Mouse (Mus musculus) inflammation-experienced regulatory T-cells, adult 6 months (primary cell): Measurements from ENCODE around the gene Il12rb1. TPM values are rescaled to one million over a fixed set of nuclear protein-coding genes. Genes with fewer than 3 reads are reported as not detected.

ENCODE experiments used
- ATAC-seq: one replicate; pipeline ENCODE4 v1.8.0; 2017
- polyA plus RNA-seq, 3 experiments: library from polyadenylated mRNA; unstranded; fragments of 100-300 nt; shearing (Covaris generic); gene quantifications; one replicate each; pipeline ENCODE4 v1.2.1; 2017

The Il12rb1 gene
- polyA plus RNA-seq, 3 experiments from 2014 or later, result 13.8 to 38.5 (median 18.3) TPM

DNA sequence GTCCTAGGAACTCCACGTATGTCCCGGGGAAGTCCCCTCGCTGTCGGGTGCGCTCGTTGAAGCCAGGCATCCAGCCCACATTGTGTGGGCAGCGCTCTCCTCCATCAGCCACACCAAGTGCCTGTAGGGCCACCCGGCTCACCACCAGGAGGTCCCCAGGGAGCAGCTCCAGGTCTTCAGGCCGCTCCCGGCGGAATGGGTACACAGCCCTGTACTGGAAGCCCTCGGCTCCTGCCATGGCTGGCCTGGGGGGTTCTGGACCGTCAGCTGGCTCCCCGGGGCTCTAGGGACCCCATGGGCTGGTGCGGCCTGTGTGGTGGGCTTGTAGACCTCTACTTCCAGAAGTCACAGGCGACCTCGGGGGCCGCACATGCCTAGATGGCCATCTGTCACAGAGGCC, 33.5 kb upstream of the Il12rb1 start:
- ATAC-seq, result no peak

DNA sequence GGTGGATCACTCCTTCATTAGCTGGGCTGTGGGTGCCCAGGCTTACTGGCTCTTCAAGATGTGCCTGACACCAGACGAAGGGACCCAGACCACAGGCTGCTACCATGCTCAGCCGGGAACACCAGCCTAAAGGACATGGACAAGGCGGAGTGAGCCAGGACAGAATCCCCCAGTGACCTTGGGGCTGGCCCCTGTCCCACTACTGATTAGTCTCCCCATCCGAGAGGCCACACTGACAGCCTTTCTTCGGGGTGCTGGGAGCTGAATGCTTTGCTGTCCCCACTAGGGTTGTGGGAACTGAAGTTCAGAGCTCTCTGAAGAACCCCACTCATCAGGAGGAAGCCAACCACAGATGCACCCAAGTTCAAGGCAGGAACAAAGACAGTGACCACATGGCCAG, 33.0 kb upstream of the Il12rb1 start:
- no peak for ATAC-seq

DNA sequence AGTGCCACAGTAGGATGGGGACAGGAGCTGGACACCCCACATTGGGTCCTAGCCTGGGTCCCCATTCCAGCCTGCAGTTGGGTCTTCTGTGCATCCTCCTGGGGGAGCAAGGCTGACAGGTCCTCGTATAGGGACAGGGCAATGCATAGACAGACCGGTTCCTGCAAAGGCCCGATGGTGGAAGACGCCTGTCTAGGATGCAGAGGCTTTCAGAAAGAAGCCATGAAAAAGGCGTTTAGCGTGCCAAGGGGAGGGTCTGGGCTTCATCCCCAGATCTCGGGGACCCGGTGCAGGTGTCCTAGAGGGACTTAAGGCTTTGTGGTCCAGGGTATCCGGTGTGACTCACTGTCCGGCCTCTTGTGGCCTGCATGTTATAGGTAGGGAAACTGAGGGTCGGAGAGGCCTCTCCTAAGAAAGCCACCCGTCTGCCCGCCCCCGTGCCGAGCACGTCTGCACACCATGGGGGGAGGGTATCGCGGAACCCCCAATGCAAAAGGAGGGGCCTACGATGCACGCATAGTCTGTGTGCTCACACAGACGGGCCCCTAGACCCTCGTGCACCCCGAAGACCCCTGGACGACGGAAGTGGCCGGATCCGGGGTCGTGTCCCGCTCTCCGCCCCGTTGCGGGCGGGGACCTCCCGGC, 32.3 kb upstream of the Il12rb1 start:
- ATAC-seq, result peak; percentile 1

DNA sequence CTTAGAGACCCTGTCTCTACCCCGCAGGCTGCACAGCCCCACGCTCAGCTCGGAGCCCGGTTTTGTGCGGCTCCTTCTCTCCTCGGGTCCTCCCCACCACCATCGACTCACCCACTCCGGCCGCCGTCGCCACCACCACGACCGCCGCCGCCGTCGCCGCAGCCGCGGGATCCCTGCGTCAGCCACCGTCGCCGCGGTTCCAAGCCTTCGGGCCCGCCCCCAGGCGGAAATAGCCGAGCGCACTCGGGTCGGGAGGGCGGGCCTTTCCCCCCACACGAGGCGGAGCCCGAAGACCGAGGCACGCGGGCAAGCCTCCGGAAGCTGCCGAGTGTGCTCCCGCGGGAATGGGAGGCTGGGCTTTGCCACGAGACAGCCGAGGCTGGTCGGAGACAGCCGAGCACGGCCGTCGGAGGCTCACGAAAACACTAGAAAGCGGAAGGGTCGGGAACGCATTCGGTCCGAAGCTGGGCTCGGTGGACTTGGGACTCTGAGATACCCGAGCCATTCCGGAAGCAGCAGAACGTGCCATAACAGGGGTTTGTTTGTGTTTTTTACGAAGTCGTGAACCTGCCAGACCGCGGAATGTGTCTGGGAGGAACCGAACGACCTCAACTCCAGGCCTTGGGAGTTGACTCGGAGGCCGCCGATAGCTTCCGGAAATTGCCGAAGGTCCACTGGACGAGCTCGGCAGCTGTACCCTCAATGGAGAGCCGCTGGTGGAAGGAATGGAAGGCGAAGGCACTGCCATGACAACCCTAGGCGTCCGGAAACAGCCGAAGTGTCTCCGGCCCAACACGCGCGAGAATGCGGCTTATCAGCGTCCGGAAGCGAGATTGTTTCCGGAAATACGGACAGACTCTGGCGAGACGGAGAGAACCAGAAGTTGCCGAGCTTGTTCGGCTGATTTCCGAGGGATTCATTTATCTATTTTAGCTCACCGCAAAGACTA, 31.5 kb upstream of the Il12rb1 start, which contains the start of gene Pik3r2:
TSS of gene Pik3r2 (minus strand) at position 218 of the 949 bp plus-strand sequence.
- ATAC-seq, result peak; percentile 85

DNA sequence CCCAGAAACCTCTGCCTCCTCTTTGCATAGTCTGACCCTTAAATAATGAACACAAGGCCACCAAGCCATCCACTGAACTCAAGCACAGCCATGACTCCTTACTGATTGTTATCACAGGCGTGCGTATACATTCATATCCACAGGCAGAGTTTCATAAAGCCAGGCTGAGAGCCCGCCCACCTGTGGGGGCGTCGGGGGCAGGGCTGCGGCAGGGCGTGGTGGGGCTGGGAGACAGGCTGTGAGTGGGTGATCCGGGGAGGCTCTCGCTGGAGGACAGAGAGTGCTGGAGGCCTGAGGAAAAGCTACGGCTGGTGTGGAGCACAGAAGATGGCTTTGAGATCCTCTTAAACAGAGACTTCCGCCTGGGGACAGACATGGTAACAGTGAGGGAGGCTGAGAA, 28.2 kb upstream of the Il12rb1 start:
- no peak for ATAC-seq

DNA sequence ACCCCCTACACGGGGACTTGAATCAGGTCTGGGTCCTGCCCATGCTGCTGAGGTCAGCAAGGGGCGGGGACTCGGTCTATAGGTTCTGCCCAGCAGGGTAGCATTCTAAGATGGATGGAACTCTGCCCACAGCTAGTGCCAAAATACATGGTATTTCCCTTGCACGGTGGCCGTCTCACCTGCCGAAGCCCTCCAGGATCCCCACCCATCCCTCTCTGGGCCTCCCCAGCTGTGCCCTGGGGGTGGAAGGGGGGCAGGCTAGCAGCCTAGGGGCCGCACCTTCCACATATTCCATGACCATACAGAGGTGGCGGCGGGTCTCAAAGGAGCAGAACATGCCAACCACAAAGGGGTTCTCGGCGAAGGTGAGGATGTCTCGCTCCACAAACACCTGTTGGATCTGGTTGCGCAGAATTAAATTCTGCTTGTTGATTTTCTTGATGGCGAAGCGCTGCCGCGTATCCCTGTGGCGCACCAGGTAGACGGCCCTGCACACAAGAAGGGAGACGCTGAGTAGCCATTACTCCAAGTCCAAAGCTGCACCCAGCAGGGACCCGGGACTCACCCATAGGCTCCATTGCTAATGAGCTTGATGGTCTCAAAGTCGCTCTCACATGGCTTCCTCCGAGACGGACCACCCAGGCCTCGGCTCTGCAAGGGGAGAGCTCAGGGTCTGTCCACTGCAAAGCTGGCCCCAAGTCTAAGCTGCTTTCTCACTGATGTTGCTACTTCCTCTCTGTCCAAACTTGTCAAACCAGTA, 21.8 kb upstream of the Il12rb1 start:
- no peak for ATAC-seq

DNA sequence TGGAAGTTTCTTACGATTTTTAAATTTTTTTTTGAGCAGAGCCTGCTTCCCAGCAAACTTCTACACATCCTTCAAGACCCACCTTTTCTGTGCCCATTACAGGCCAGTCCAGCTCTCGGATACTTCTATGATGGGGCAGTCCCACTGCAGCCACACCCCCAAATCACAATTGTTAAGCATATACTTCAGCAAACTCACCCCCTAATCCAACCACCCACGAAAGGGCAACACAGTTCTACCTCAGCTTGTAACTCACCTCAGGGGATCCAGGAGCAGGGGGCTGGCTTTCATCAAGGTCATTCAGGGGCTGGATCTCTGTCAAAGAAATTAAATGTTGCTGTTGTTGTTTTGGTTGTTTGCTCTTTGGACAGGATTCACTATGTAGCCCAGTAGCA, 21.2 kb upstream of the Il12rb1 start:
- no peak for ATAC-seq

DNA sequence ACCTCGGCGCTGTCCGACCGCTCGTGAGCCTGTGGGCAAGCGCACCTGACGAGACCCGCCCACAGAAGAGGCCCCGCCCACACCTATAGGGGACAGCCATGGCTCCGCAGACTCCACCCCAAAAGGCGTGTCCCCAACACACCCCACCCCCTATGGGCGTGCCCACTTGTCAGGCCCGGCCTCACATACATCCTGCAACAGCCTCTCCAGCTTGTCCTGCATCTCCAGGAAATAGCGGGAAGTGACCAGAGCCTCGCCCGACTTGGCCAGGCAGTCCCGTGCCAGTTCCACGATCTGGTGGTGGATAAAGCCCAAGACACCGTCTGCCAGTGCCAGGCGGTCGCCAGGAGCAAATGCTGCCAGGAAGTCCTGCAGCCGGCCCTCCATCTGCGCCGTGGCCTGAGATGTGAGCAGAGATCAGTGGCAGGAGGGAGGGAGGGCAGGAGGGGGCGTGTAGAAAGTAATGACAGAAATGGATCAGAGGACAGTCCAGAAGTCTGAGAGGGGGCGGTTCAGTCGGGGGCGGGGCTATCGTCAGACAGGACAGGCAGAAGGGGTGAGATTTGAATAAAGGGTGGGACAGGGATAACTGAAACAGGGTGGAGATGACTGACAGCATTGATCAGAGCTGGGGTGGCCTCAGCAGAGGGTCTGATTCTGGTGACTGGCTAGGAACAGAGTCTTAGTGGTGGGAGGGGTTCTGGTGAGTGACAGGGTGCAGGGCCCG, 20.1 kb upstream of the Il12rb1 start:
- no peak for ATAC-seq

DNA sequence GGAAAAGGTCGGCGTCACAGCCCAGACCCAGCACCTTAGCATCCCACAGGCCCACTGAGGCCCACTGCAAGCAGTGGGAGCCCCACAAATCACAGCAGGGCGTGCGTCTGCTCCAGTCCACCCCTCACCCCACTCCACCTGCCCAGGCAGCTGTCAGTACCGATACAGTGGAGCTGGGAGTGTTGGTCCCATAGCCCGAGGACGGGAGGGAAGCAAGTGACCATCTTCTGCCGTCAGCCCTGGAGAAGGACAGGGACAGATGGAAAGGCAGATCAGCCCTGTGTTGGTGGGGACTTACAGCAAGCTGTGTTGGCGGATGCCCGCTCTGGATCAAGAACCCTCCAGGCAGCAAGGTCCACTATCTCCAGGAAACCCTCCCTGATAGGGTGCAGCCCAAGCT, 19.2 kb upstream of the Il12rb1 start:
- ATAC-seq, result no peak

DNA sequence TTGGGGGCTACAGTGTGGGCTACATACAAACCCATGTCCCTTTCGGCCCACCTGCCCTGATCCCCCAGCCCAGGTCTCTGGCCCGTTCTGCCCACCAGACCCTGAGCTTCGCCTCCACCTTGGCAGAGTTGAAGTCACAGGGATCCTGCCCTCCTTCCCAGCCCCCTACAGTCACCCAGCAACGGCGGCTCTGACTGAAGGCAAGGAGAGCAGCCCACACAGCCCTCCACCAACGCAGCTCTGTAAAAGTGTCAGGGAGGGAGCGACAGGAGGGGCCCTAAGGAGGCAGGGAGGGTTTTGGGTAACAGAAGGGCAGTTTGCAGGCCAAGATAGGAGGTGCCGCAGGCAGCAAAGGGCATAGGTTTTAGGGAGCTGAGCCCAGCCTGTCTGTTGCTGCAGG, 17.4 kb upstream of the Il12rb1 start:
- no peak for ATAC-seq

DNA sequence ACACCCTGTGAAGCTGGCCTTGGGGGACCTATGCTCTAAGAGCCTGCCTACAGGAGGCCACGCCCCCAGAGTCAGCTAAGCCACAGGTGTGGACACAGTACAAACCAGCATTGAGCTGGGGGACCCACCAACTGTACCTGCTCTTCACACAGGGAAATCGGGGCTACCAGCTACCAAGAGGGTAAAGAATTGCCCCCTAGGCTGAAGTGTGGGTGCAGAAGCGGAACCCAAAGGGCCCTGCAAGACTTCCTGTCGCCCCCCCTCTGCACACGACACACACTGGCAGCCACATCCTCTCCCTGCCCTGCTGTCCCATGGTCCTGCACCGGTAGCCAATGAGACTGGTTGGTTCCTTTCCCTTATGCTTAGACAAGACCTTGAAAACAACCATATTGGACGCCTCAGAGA, 17.0 kb upstream of the Il12rb1 start:
- ATAC-seq, result peak; percentile 67

DNA sequence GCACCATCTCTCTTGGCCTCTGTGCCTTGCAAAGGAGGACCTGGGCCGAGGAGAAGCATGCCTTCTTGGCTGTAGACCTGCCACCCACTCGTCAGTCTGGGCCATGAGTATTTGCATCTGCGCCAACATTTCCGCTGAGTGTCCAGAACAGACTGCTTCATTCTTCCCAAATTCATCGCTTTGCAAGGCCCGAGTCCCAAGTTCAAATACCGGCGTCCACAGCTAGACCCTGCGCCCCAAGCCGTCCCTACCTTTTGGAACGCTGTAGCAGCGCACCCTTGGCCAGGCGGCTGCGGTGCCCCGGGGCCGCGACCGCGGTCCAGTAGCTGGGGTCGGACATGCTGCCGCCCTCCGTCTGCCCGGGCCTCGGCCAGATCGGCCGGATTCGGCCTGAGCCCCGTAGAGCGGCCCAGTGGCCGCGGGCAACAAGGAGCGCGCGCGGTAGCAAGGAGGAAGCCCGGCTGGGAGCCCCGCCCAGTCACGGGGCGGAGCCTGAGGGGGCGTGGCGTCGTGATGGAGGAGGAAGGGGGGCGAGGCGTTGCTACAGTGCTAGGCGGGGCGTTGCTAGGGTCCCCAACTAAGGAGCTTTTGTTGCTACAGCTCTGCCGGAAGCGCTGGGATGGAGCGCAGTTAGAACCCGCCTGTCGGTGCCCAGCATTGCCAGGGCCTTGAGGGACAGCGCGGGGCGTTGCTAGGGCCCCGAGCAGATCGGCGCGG, 16.1 kb upstream of the Il12rb1 start:
- peak; percentile 78 for ATAC-seq

DNA sequence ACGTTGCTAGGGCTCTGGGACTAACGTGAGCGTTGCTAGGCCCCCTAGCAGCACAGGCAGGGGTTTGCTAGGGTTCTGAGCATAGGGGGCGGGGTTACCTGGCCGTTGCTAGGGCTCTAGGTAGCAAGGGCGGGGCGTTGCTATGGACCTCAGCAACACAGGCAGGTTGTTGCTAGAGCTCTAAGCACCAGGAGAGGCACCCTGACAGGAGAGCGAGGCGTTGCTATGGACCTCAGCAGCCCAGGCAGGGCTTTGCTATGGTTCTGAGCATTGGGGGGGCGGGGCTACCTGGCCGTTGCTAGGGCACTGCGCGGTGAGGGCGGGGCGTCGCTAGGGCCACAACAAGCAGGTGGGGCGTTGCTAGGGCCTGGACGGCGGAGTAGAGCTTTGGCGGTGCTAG, 15.5 kb upstream of the Il12rb1 start:
- peak; percentile 49 for ATAC-seq

DNA sequence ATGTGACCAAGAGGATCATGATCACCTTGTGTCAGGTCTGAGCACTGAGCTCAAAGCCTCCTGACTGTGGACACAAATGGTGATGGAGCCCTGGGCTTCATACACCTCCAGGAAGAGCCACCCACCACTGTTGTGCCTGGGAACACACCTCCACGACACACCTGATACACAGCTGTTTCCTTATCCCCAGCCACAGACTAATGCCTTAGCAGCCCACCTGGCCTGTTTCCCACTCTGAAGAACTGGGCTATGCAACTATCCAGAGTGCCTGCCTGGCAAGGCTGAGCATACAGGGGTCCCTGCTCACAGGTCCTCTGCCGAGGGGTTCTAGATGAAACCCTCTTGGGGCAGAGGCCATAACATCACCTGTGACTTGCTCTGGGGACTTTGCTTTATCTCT, 14.0 kb upstream of the Il12rb1 start:
- ATAC-seq, result no peak

DNA sequence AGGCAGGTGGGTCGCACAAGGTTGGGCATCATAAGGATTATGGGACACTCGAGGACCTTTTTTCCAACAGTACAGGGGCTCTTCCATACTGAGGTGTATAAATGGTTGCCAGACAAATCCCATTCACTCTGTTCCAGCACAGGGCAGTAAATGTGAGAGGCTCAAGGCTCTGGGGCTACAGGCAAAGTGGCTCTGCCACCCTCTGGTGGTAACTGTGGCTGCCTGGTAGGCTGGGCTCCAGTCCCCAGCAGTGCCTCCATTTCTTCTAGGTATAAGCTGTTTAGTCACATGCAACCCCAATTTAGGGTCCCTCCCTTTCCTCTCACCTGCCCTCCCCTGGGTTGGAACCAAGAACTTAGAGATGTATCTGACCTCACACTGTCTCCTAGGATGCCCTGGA, 12.9 kb upstream of the Il12rb1 start:
- ATAC-seq, result no peak

DNA sequence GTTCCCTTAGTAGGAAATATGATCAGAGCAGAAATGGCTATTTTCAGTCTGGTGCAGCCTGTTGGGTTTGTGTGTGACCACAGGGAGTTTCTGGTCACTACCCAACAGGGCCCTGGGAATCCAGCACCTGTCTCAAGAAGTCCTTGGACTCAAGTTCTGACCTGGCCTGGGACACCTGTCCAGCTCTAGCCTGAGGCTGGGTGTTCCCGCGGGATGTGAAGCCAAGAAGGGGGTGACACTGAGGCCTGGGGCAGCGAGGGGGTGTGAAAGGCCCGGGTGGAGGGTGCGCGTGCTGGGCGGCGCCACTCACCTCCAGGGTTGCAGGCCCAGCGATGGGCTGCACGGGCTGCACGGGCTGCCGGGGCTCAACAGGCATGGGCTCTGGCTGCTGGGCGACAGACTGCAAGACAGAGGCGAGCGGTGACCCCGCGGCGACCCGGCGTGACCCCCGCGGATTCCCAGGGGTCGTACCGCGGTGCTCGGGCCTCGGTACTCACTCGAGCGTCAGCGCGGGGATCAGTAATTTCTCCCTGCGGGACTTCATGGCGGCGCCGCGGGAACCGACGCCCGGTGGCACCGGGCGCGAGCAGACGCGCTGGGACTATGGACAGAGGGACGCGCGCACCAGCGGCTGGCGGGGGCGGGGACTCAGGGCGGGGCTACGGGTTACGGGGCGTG, 11.7 kb upstream of the Il12rb1 start:
- no peak for ATAC-seq

DNA sequence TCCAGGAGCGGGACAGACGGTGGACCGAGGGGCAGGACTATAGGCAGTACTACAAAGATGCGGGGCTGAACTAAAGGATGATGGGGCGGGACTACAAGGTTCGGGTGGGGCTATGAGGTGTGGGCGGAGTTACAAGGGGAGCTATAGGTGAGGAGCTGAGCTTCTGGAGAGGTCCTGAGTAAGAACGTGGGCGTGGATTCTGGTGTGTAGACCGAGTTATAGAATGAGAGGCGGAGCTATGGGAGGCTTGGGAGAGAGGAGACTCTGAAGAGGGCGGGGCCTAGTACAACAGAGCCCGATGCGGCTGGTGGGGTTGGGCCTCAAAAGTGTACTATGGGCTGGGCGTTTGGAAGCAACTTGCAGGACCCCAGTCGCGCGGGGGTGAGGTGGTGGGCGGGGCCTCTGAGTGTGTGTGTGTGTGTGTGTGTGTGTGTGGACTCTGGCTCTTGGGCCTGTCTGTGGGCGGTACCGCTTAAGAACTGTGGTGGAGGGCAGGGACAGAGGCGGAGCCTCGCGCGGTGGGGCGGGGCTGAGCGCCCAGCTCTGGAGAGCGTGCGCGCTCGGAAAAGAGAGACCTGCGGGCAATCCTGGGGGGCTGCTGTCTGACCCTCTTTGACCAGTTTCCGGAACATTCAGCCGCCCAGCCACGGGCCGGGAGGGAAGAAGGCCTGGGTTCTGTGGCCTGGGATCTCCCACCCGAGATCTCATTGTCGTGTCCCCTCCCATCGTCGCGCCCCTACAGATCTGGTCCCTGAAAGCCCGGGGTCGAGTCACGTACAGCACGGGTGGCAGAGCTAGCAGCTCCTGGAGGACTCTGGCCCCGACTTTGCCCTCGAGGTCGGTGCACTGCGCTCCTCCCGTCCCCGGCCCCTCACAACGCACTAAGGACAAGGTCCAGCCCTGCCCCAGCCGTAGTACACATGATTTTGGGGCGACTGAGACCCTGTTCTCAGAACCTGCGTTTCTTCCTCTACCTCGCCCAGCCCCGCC, 10.9 kb upstream of the Il12rb1 start:
- peak; percentile 59 for ATAC-seq

DNA sequence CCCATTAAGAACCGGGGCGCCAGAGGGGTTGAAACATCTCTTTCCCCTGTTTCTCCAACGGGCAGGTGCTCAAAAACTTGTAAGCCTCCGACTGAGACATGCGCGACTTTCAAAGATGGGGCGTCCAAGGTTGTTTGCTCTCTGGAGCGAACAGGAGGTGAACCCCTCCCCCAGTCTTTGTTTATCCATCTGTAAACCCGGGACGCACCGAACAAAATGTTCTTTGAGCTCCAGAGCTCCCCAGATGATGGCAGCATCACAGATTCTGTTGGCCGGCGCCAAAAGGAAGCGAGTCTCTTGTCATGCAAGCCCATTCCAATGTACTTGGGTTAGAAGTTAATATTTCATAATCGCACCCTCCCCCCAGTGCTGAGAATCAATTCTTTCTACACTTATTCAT, 10.0 kb upstream of the Il12rb1 start:
- no peak for ATAC-seq

DNA sequence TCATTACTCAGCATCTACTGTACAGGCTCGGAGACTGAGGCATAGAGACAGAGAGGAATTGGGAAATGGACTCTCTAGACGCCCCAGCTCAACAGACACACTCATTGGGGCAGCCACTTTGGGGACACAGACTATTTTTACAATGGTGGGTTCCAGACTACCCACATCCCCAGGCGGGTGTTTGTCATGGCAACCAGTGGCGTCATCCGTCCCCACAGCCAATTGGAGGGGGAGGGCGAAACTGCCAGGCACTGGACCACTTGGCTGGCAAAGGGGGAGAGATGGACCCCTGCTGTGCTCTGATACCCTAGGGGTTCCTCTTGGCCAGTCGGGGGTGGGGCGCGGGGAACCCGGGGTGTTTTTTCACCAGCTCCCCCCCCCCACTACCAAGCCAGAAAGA, 7.6 kb upstream of the Il12rb1 start:
- no peak for ATAC-seq

DNA sequence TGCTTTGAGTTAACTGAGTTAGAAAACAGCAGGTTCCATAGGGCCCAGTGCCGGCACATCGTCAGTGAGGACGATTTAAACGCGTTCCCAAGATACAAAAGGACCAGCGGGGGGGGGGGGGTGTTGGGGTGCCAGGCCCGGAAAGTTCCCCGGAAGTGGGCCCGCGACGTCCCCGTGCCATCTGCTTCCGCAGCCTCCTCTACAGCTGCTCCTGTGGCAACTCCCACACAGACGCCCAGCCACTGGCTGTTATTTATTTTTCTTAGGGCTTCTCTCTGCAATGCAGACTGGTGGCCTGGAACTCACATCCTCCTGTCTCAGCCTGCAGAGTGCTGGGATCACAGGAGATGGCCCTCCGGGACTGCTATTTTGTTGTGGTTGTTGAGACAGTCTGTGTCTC, 7.1 kb upstream of the Il12rb1 start:
- no peak for ATAC-seq
